Mouse (Mus musculus): ENCODE data around the gene Plk3. TPM values are rescaled to one million over a fixed set of nuclear protein-coding genes. Genes with fewer than 3 reads are reported as not detected.

Gene Plk3
- polyA plus RNA-seq, 1 experiment from 2014 or later, result 48.9 TPM

- Histone ChIP-seq H3K36me3 (ENCODE audit: control insufficient read depth, insufficient read depth, low read length) (peaks cover 24% of the 10 kb centered on the region), H3K27ac (ENCODE audit: low read depth, low read length) (peak overlapping the region; percentile 91), H3K27me3 (ENCODE audit: control insufficient read depth, insufficient read depth, low read length) (no peaks in the 10 kb centered on the region), H3K4me3 (ENCODE audit: low read depth, low read length) (peak overlapping the region; percentile 99), H3K9ac (ENCODE audit: low read length) (peak overlapping the region; percentile 98), H3K9me3 (ENCODE audit: control insufficient read depth, low read length) (no peaks in the 10 kb centered on the region), H3K4me1 (ENCODE audit: control insufficient read depth, insufficient read depth, low read length) (no peaks in the 10 kb centered on the region; the same call in 1 of the 2 replicates), H3K4me2 (ENCODE audit: low read depth) (peak overlapping the region; percentile 95)
- ATAC-seq (ENCODE audit: insufficient read depth, low FRiP score, low TSS enrichment) (peak; percentile 15; the same call in 1 of the 2 replicates), DNase-seq (ENCODE audit: low spot score) (no peak)
- 2% methylated on average over 44 of the region's 44 CpGs for WGBS
Measured at GRCm38 (mm10) chr4:117155020-117155791, 21.4 kb upstream of the Plk3 start.

- H3K36me3 ChIP-seq (ENCODE audit: control insufficient read depth, insufficient read depth, low read length), result peaks cover 25% of the 10 kb centered on the region
- H3K27ac ChIP-seq (ENCODE audit: low read depth, low read length), result no peak overlapping the region
- H3K4me3 ChIP-seq (ENCODE audit: low read depth, low read length), result no peak overlapping the region
- no peak overlapping the region for H3K4me2 ChIP-seq (ENCODE audit: low read depth)
- no peak overlapping the region for H3K9ac ChIP-seq (ENCODE audit: low read length)
- WGBS, result 91% methylated on average over 5 of the region's 5 CpGs
- DNase-seq (ENCODE audit: low spot score), result no peak
- no peak for ATAC-seq (ENCODE audit: insufficient read depth, low FRiP score, low TSS enrichment)
- H3K4me1 ChIP-seq (ENCODE audit: control insufficient read depth, insufficient read depth, low read length), result no peaks in the 10 kb centered on the region; the same call in 1 of the 2 replicates
- no peaks in the 10 kb centered on the region for H3K9me3 ChIP-seq (ENCODE audit: control insufficient read depth, low read length)
- no peaks in the 10 kb centered on the region for H3K27me3 ChIP-seq (ENCODE audit: control insufficient read depth, insufficient read depth, low read length)
Measured at GRCm38 (mm10) chr4:117152714-117153113, 19.0 kb upstream of the Plk3 start.

- Histone ChIP-seq H3K4me1 (ENCODE audit: control insufficient read depth, insufficient read depth, low read length) (no peaks in the 10 kb centered on the region; the same call in 1 of the 2 replicates), H3K27ac (ENCODE audit: low read depth, low read length) (no peak overlapping the region), H3K9me3 (ENCODE audit: control insufficient read depth, low read length) (no peaks in the 10 kb centered on the region), H3K9ac (ENCODE audit: low read length) (no peak overlapping the region), H3K27me3 (ENCODE audit: control insufficient read depth, insufficient read depth, low read length) (no peaks in the 10 kb centered on the region), H3K4me3 (ENCODE audit: low read depth, low read length) (no peak overlapping the region), H3K36me3 (ENCODE audit: control insufficient read depth, insufficient read depth, low read length) (peaks cover 25% of the 10 kb centered on the region), H3K4me2 (ENCODE audit: low read depth) (no peak overlapping the region)
- no peak for ATAC-seq (ENCODE audit: insufficient read depth, low FRiP score, low TSS enrichment)
- 85% methylated on average over 1 of the region's 1 CpGs for WGBS
- no peak for DNase-seq (ENCODE audit: low spot score)
Measured at GRCm38 (mm10) chr4:117151416-117151815, 17.7 kb upstream of the Plk3 start.

GRCm38 (mm10) chr4:117150212-117150733 lies 16.5 kb upstream of the Plk3 start:
- WGBS, result 90% methylated on average over 6 of the region's 6 CpGs
- DNase-seq (ENCODE audit: low spot score) (no peak), ATAC-seq (ENCODE audit: insufficient read depth, low FRiP score, low TSS enrichment) (peak; percentile 21; the same call in 1 of the 2 replicates)
- no peaks in the 10 kb centered on the region; the same call in 1 of the 2 replicates for H3K4me1 ChIP-seq (ENCODE audit: control insufficient read depth, insufficient read depth, low read length)
- H3K4me2 ChIP-seq (ENCODE audit: low read depth), result no peak overlapping the region
- H3K27ac ChIP-seq (ENCODE audit: low read depth, low read length), result no peak overlapping the region
- no peaks in the 10 kb centered on the region for H3K27me3 ChIP-seq (ENCODE audit: control insufficient read depth, insufficient read depth, low read length)
- peaks cover 25% of the 10 kb centered on the region for H3K36me3 ChIP-seq (ENCODE audit: control insufficient read depth, insufficient read depth, low read length)
- H3K9me3 ChIP-seq (ENCODE audit: control insufficient read depth, low read length), result no peaks in the 10 kb centered on the region
- no peak overlapping the region for H3K9ac ChIP-seq (ENCODE audit: low read length)
- H3K4me3 ChIP-seq (ENCODE audit: low read depth, low read length), result no peak overlapping the region

GRCm38 (mm10) chr4:117149291-117150211 lies 15.8 kb upstream of the Plk3 start:
- WGBS, result 68% methylated on average over 6 of the region's 6 CpGs
- DNase-seq (ENCODE audit: low spot score) (no peak), ATAC-seq (ENCODE audit: insufficient read depth, low FRiP score, low TSS enrichment) (no peak)
- Histone ChIP-seq H3K27ac (ENCODE audit: low read depth, low read length) (no peak overlapping the region), H3K4me1 (ENCODE audit: control insufficient read depth, insufficient read depth, low read length) (no peaks in the 10 kb centered on the region), H3K9ac (ENCODE audit: low read length) (no peak overlapping the region), H3K27me3 (ENCODE audit: control insufficient read depth, insufficient read depth, low read length) (no peaks in the 10 kb centered on the region), H3K4me2 (ENCODE audit: low read depth) (no peak overlapping the region), H3K4me3 (ENCODE audit: low read depth, low read length) (no peak overlapping the region), H3K36me3 (ENCODE audit: control insufficient read depth, insufficient read depth, low read length) (peaks cover 25% of the 10 kb centered on the region), H3K9me3 (ENCODE audit: control insufficient read depth, low read length) (no peaks in the 10 kb centered on the region)

GRCm38 (mm10) chr4:117148815-117149214 lies 15.1 kb upstream of the Plk3 start:
- H3K27ac ChIP-seq (ENCODE audit: low read depth, low read length), result no peak overlapping the region
- no peaks in the 10 kb centered on the region for H3K4me1 ChIP-seq (ENCODE audit: control insufficient read depth, insufficient read depth, low read length)
- no peaks in the 10 kb centered on the region for H3K9me3 ChIP-seq (ENCODE audit: control insufficient read depth, low read length)
- peaks cover 22% of the 10 kb centered on the region for H3K36me3 ChIP-seq (ENCODE audit: control insufficient read depth, insufficient read depth, low read length)
- ATAC-seq (ENCODE audit: insufficient read depth, low FRiP score, low TSS enrichment) (no peak), DNase-seq (ENCODE audit: low spot score) (no peak)
- WGBS, result 73% methylated on average over 24 of the region's 24 CpGs
- no peaks in the 10 kb centered on the region for H3K27me3 ChIP-seq (ENCODE audit: control insufficient read depth, insufficient read depth, low read length)
- no peak overlapping the region; the same call in 1 of the 2 replicates for H3K4me3 ChIP-seq (ENCODE audit: low read depth, low read length)
- H3K4me2 ChIP-seq (ENCODE audit: low read depth), result no peak overlapping the region
- H3K9ac ChIP-seq (ENCODE audit: low read length), result no peak overlapping the region

GRCm38 (mm10) chr4:117148047-117148713 lies 14.4 kb upstream of the Plk3 start:
- Histone ChIP-seq H3K27ac (ENCODE audit: low read depth, low read length) (no peak overlapping the region), H3K4me3 (ENCODE audit: low read depth, low read length) (no peak overlapping the region), H3K9ac (ENCODE audit: low read length) (no peak overlapping the region), H3K9me3 (ENCODE audit: control insufficient read depth, low read length) (no peaks in the 10 kb centered on the region), H3K4me1 (ENCODE audit: control insufficient read depth, insufficient read depth, low read length) (no peaks in the 10 kb centered on the region), H3K27me3 (ENCODE audit: control insufficient read depth, insufficient read depth, low read length) (no peaks in the 10 kb centered on the region), H3K4me2 (ENCODE audit: low read depth) (no peak overlapping the region), H3K36me3 (ENCODE audit: control insufficient read depth, insufficient read depth, low read length) (peaks cover 17% of the 10 kb centered on the region)
- ATAC-seq (ENCODE audit: insufficient read depth, low FRiP score, low TSS enrichment), result no peak
- WGBS, result 86% methylated on average over 18 of the region's 18 CpGs
- DNase-seq (ENCODE audit: low spot score), result no peak

GRCm38 (mm10) chr4:117146176-117146575 lies 12.4 kb upstream of the Plk3 start:
- H3K9ac ChIP-seq (ENCODE audit: low read length), result no peak overlapping the region
- WGBS, result 29% methylated on average over 15 of the region's 15 CpGs
- no peaks in the 10 kb centered on the region for H3K4me1 ChIP-seq (ENCODE audit: control insufficient read depth, insufficient read depth, low read length)
- no peak overlapping the region for H3K27ac ChIP-seq (ENCODE audit: low read depth, low read length)
- no peak overlapping the region for H3K4me3 ChIP-seq (ENCODE audit: low read depth, low read length)
- DNase-seq (ENCODE audit: low spot score) (peak; percentile 83), ATAC-seq (ENCODE audit: insufficient read depth, low FRiP score, low TSS enrichment) (no peak)
- H3K27me3 ChIP-seq (ENCODE audit: control insufficient read depth, insufficient read depth, low read length), result no peaks in the 10 kb centered on the region
- no peaks in the 10 kb centered on the region for H3K9me3 ChIP-seq (ENCODE audit: control insufficient read depth, low read length)
- H3K4me2 ChIP-seq (ENCODE audit: low read depth), result no peak overlapping the region
- H3K36me3 ChIP-seq (ENCODE audit: control insufficient read depth, insufficient read depth, low read length), result peaks cover 7% of the 10 kb centered on the region

Measured in neural tube, embryonic 11.5 days (tissue).